Mouse (Mus musculus) megakaryocyte, embryonic 14.5 days (primary cell): Measurements from ENCODE around the gene Cntrl.

ENCODE experiments used
- FLI1 ChIP-seq: IDR thresholded peaks from 2 replicates; pipeline ENCODE4 v1.6.1; 2012; ENCODE audit warnings: low read length, inconsistent platforms, mixed read lengths
- GATA1 ChIP-seq: IDR thresholded peaks from 3 replicates; pipeline ENCODE4 v1.6.1; 2012; ENCODE audit warnings: mixed read lengths, low read length, inconsistent platforms, borderline replicate concordance

DNA sequence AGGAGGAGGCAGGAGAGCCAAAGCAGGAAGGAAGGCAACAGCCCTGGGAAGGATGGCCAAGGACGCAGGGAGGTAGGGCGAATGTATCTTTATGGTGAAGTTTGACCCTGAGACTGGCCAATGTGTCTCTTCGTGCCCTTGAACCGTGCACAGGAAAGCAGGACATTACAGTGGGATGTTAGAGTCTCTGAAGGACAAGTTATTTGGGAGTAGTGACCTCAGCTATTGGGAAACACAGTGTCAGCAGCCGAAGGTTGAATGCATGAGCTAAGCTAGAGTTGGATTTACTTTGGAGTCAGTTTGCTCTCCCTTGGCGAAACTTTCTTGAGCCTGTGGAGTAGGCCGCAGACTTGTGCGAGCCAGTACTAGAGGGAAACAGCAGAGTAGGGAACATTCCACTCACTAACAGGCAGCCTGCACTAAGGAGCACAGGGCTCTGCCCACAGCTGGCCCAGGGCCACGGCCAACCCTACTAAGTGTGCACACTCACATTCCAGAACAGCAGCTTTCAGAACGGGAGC is 62.1 kb downstream of the Cntrl start:
- TF ChIP-seq GATA1 = no peak
- TF ChIP-seq FLI1 = no peak
